Mouse (Mus musculus) urinary bladder, postnatal 4 days (tissue): Measurements from ENCODE around the gene Myl6b.

Experiments used
- DNase-seq, 2 experiments: peaks; one replicate each; pipeline ENCODE4 v3.0.0; 2021 to 2022; ENCODE audit warnings: low spot score in 2 of 2

Gene Myl6b

GRCm38 (mm10) chr10:128451014-128451413, 47.5 kb downstream of the Myl6b start:
- DNase-seq, result no peak

GRCm38 (mm10) chr10:128445407-128445806, 53.1 kb downstream of the Myl6b start:
- DNase-seq, result no peak

DNA sequence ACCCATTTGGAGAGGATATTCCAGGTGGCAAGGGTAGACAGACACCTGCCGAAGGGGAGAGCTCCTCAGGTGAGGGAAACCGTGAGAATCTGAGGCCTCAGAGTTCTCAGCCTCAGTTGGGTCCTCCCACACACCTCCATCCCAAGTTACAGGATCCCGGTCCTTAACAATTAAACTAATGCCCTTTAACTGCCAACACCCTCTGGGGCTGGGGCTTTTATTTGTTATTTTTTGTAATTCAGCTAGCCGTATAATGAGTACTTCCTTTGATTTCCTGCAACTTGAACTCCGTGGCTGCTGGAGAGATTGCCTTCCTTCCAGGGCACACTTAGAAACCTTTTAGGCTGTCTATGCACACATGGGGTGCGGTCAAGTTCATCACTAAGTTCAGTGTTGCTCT, 54.1 kb downstream of the Myl6b start:
- DNase-seq, result no peak
